Mouse (Mus musculus): Measurements from ENCODE around the gene Invs.

GRCm38 (mm10) chr4:48458436-48458835 lies 178.9 kb downstream of the Invs start:
- no peak for TF ChIP-seq CTCF (IDR thresholded peaks at IDR 0.05; ENCODE audit: extremely low read depth, insufficient read depth, insufficient read length, insufficient replicate concordance)
- TF ChIP-seq POLR2A (IDR thresholded peaks at IDR 0.05; ENCODE audit: low read depth, low read length): no peak
